In genomic region chr13:42144627-42145026, GRCm38 (mm10) we compare ENCODE assay signal across 10 mouse cellular contexts.
DNase-seq lines count a peak whose midpoint lies in the region; ATAC-seq and TF ChIP-seq lines count a peak whose summit lies in the region.
"Had no signal": no experiment of that assay in that cellular context is flagged by ENCODE, and none has a peak within 500 bp of the region (broad histone marks: within the 10 kb centered on the region; RNA-seq: fewer than 3 reads in every experiment).

No protein-coding gene starts in this region.

- no peaks in the 10 kb centered on the region for H3K79me2 ChIP-seq in MEL (ENCODE audit: control insufficient read depth, insufficient read depth, low read length, poor library complexity)

- TF ChIP-seq RAD21 in MEL (IDR thresholded peaks at IDR 0.05; ENCODE audit: low read depth, low read length) = peak; percentile 37

- H3K4me3 ChIP-seq in gastrocnemius, adult 2 months = no peak overlapping the region
- H3K4me3 ChIP-seq in MEL (ENCODE audit: control insufficient read depth in 1 of 2, insufficient read depth in 1 of 2, low read depth in 2 of 2, low read length in 2 of 2) = no peak overlapping the region
- H3K4me3 ChIP-seq: heart, embryonic 13.5 days; neural tube, embryonic 12.5 days had no signal

- TF ChIP-seq POLR2A in MEL (IDR thresholded peaks at IDR 0.05; ENCODE audit: control insufficient read depth in 1 of 2, insufficient read depth in 1 of 2, low read depth in 1 of 2, low read length in 2 of 2, poor library complexity in 1 of 2) = no peak

- no peak for DNase-seq in gastrocnemius, adult 2 months
- no peak for DNase-seq in gastrocnemius, adult 18-20 months (ENCODE audit: low spot score)
- DNase-seq in 416B (ENCODE audit: low read depth) = peak; percentile 51
- DNase-seq in MEL (ENCODE audit: low read depth, low spot score) = peak; percentile 18
- DNase-seq in testis, postnatal 10 days (ENCODE audit: low spot score) = no peak
- no peak for DNase-seq in right cerebral cortex, postnatal 4 days
- DNase-seq in left cerebral cortex, postnatal 4 days = no peak

- H3K27ac ChIP-seq in gastrocnemius, adult 2 months = no peak overlapping the region
- no peak overlapping the region for H3K27ac ChIP-seq in MEL (ENCODE audit: control insufficient read depth, low read depth, low read length)
- H3K27ac ChIP-seq: heart, embryonic 13.5 days; neural tube, embryonic 12.5 days had no signal

- intact Hi-C loops in gastrocnemius, adult 2 months (cut with DNase I) = loop anchor here (5.0 to 10.0 kb wide), 2 partner anchors 400 to 437 kb away; no protein-coding TSS in a partner anchor
- intact Hi-C loops in left cerebral cortex, postnatal 4 days (cut with DNase I) = no loop called here

- peak; percentile 72; the same call in 1 of the 2 replicates for ATAC-seq in megakaryocyte-erythroid progenitor cell, adult 5-6 weeks (replicated peaks; ENCODE audit: low FRiP score, low TSS enrichment, poor library complexity, severe bottlenecking)

- H3K9ac ChIP-seq in MEL (ENCODE audit: control insufficient read depth, low read depth, low read length, poor library complexity, severe bottlenecking) = no peak overlapping the region
- H3K9ac ChIP-seq: heart, embryonic 13.5 days; neural tube, embryonic 12.5 days had no signal

- no peak for TF ChIP-seq EP300 in MEL (IDR thresholded peaks at IDR 0.05; ENCODE audit: low read depth in 1 of 2, low read length in 2 of 2)

- no peaks in the 10 kb centered on the region for H3K9me3 ChIP-seq in MEL (replicated peaks; ENCODE audit: insufficient read depth, low read length)
- H3K9me3 ChIP-seq: heart, embryonic 13.5 days; neural tube, embryonic 12.5 days had no signal

- H3K27me3 ChIP-seq in MEL (ENCODE audit: control insufficient read depth in 1 of 2, insufficient read depth in 2 of 2, low read length in 2 of 2) = no peaks in the 10 kb centered on the region
- H3K27me3 ChIP-seq: heart, embryonic 13.5 days; neural tube, embryonic 12.5 days had no signal

- TF ChIP-seq CTCF in gastrocnemius, adult 2 months (IDR thresholded peaks at IDR 0.05) = peak; percentile 48
- TF ChIP-seq CTCF in MEL (IDR thresholded peaks at IDR 0.05 in 2 of 3, conservative IDR thresholded peaks at IDR 0.05 in 1 of 3; ENCODE audit: control insufficient read depth in 1 of 3, insufficient read depth in 1 of 3, low read depth in 2 of 3, low read length in 3 of 3, poor library complexity in 1 of 3, severe bottlenecking in 1 of 3) = peak; percentile 5 to 46 (median 38); a peak in 4 of 6 replicates

- H3K36me3 ChIP-seq in MEL (ENCODE audit: control insufficient read depth in 1 of 2, insufficient read depth in 2 of 2, low read length in 2 of 2) = no peaks in the 10 kb centered on the region

- no peaks in the 10 kb centered on the region for H3K4me1 ChIP-seq in MEL (ENCODE audit: control insufficient read depth in 1 of 2, insufficient read depth in 2 of 2, low read length in 2 of 2)

TF ChIP-seq in MEL, 35 proteins besides CTCF, POLR2A, EP300 and RAD21:
- no peak for TF ChIP-seq HCFC1 (IDR thresholded peaks at IDR 0.05; ENCODE audit: low read depth, low read length)
- peak; percentile 41 for TF ChIP-seq SMC3 (IDR thresholded peaks at IDR 0.05; ENCODE audit: low read depth, low read length)

Comparison
In these comparisons a context has a peak if more than half of its experiments do, and no peak if none do; other contexts are left out.
1. DNase-seq: peak in 416B (single experiment) and MEL (single experiment); none in gastrocnemius, adult 2 months (single experiment), gastrocnemius, adult 18-20 months (single experiment), testis, postnatal 10 days (single experiment), right cerebral cortex, postnatal 4 days (single experiment) and left cerebral cortex, postnatal 4 days (single experiment).